Mouse (Mus musculus): ENCODE results near the gene C530008M17Rik.
A peak's percentile ranks its signal among the peaks of the same experiment; 100 is the strongest.

Gene C530008M17Rik

GRCm38 (mm10) chr5:76779094-76779615, 122.8 kb downstream of the C530008M17Rik start:
- DNase-seq, result no peak

- DNase-seq, result no peak
Observed at GRCm38 (mm10) chr5:76781943-76782342, 125.6 kb downstream of the C530008M17Rik start.

GRCm38 (mm10) chr5:76782414-76783103, 126.2 kb downstream of the C530008M17Rik start:
- DNase-seq, result no peak

GRCm38 (mm10) chr5:76783104-76783441, 126.8 kb downstream of the C530008M17Rik start:
- no peak for DNase-seq

- no peak for DNase-seq
Observed at GRCm38 (mm10) chr5:76784151-76784723, 127.9 kb downstream of the C530008M17Rik start.

- no peak for DNase-seq
Observed at GRCm38 (mm10) chr5:76785013-76785412, 128.7 kb downstream of the C530008M17Rik start.

- no peak for DNase-seq
Observed at GRCm38 (mm10) chr5:76789881-76790280, 133.6 kb downstream of the C530008M17Rik start.

- DNase-seq, result no peak
Observed at GRCm38 (mm10) chr5:76791280-76791679, 135.0 kb downstream of the C530008M17Rik start.

- DNase-seq, result no peak
Observed at GRCm38 (mm10) chr5:76792720-76793119, 136.4 kb downstream of the C530008M17Rik start.

- no peak for DNase-seq
Observed at GRCm38 (mm10) chr5:76798043-76798442, 141.7 kb downstream of the C530008M17Rik start.

- DNase-seq, result peak; percentile 59
Observed at GRCm38 (mm10) chr5:76799471-76799870, 143.2 kb downstream of the C530008M17Rik start.

GRCm38 (mm10) chr5:76809031-76809430, 152.7 kb downstream of the C530008M17Rik start:
- no peak for DNase-seq

GRCm38 (mm10) chr5:76815035-76815434, 158.7 kb downstream of the C530008M17Rik start:
- no peak for DNase-seq

- no peak for DNase-seq
Observed at GRCm38 (mm10) chr5:76815786-76816455, 159.6 kb downstream of the C530008M17Rik start.

GRCm38 (mm10) chr5:76816748-76817147, 160.4 kb downstream of the C530008M17Rik start:
- no peak for DNase-seq

GRCm38 (mm10) chr5:76817678-76818077, 161.4 kb downstream of the C530008M17Rik start:
- DNase-seq, result no peak

GRCm38 (mm10) chr5:76818807-76819206, 162.5 kb downstream of the C530008M17Rik start:
- no peak for DNase-seq

GRCm38 (mm10) chr5:76822097-76822496, 165.8 kb downstream of the C530008M17Rik start:
- DNase-seq, result no peak

GRCm38 (mm10) chr5:76828527-76829240, 172.4 kb downstream of the C530008M17Rik start:
- no peak for DNase-seq

GRCm38 (mm10) chr5:76832529-76833210, 176.4 kb downstream of the C530008M17Rik start:
- DNase-seq, result no peak

- DNase-seq, result no peak
Observed at GRCm38 (mm10) chr5:76837018-76837417, 180.7 kb downstream of the C530008M17Rik start.

- DNase-seq, result no peak
Observed at GRCm38 (mm10) chr5:76839786-76840185, 183.5 kb downstream of the C530008M17Rik start.

GRCm38 (mm10) chr5:76841859-76842258, 185.5 kb downstream of the C530008M17Rik start:
- DNase-seq, result no peak
